Mouse (Mus musculus): ENCODE results near the gene Prdm13. TPM values are rescaled to one million over a fixed set of nuclear protein-coding genes. Genes with fewer than 3 reads are reported as not detected.

Prdm13 gene
- polyA plus RNA-seq, 1 experiment from 2014 or later = not detected

- H3K9ac ChIP-seq = no peak overlapping the region
- ATAC-seq (ENCODE audit: insufficient read depth) (no peak), DNase-seq (no peak)
- no peaks in the 10 kb centered on the region for H3K36me3 ChIP-seq (ENCODE audit: insufficient read depth)
- peaks cover 66% of the 10 kb centered on the region for H3K27me3 ChIP-seq (ENCODE audit: insufficient read depth, low read length)
- 8% methylated on average over 8 of the region's 8 CpGs for WGBS
- no peak overlapping the region for H3K4me3 ChIP-seq (ENCODE audit: low read depth, low read length)
- no peak overlapping the region for H3K4me2 ChIP-seq
- H3K9me3 ChIP-seq (ENCODE audit: low read depth, low read length) = no peaks in the 10 kb centered on the region
- H3K27ac ChIP-seq (ENCODE audit: low read depth) = no peak overlapping the region
- no peaks in the 10 kb centered on the region for H3K4me1 ChIP-seq (ENCODE audit: insufficient read depth)
- no peak for TF ChIP-seq CTCF (IDR thresholded peaks at IDR 0.05; ENCODE audit: low read depth)
Measured at GRCm38 (mm10) chr4:21674691-21675090, 11.1 kb downstream of the Prdm13 start.

GRCm38 (mm10) chr4:21674042-21674441 is 11.7 kb downstream of the Prdm13 start:
- DNase-seq = no peak
- ATAC-seq (ENCODE audit: insufficient read depth) = no peak
- Histone ChIP-seq H3K9me3 (ENCODE audit: low read depth, low read length) (no peaks in the 10 kb centered on the region), H3K9ac (no peak overlapping the region), H3K27ac (ENCODE audit: low read depth) (no peak overlapping the region), H3K27me3 (ENCODE audit: insufficient read depth, low read length) (peaks cover 59% of the 10 kb centered on the region), H3K36me3 (ENCODE audit: insufficient read depth) (no peaks in the 10 kb centered on the region), H3K4me3 (ENCODE audit: low read depth, low read length) (no peak overlapping the region), H3K4me2 (no peak overlapping the region), H3K4me1 (ENCODE audit: insufficient read depth) (no peaks in the 10 kb centered on the region)
- TF ChIP-seq CTCF (IDR thresholded peaks at IDR 0.05; ENCODE audit: low read depth) = no peak
- WGBS = 2% methylated on average over 16 of the region's 17 CpGs

- no peak for DNase-seq
- H3K4me1 ChIP-seq (ENCODE audit: insufficient read depth) = no peaks in the 10 kb centered on the region
- no peak for ATAC-seq (ENCODE audit: insufficient read depth)
- H3K27ac ChIP-seq (ENCODE audit: low read depth) = no peak overlapping the region
- 17% methylated on average over 5 of the region's 5 CpGs for WGBS
- H3K4me2 ChIP-seq = no peak overlapping the region
- H3K9me3 ChIP-seq (ENCODE audit: low read depth, low read length) = no peaks in the 10 kb centered on the region
- TF ChIP-seq CTCF (IDR thresholded peaks at IDR 0.05; ENCODE audit: low read depth) = no peak
- no peaks in the 10 kb centered on the region for H3K36me3 ChIP-seq (ENCODE audit: insufficient read depth)
- H3K4me3 ChIP-seq (ENCODE audit: low read depth, low read length) = no peak overlapping the region
- no peak overlapping the region for H3K9ac ChIP-seq
- no peaks in the 10 kb centered on the region for H3K27me3 ChIP-seq (ENCODE audit: insufficient read depth, low read length)
Measured at GRCm38 (mm10) chr4:21665961-21666360, 19.8 kb downstream of the Prdm13 start.

GRCm38 (mm10) chr4:21658184-21658583 is 27.6 kb downstream of the Prdm13 start:
- WGBS = 17% methylated on average over 3 of the region's 3 CpGs
- no peak for TF ChIP-seq CTCF (IDR thresholded peaks at IDR 0.05; ENCODE audit: low read depth)
- ATAC-seq (ENCODE audit: insufficient read depth) = no peak

GRCm38 (mm10) chr4:21629275-21629583 is 56.5 kb downstream of the Prdm13 start:
- DNase-seq = no peak

More at GRCm38 (mm10) chr4:21658184-21658583, 27.6 kb downstream of the Prdm13 start:
- H3K4me1 ChIP-seq (ENCODE audit: insufficient read depth) = no peaks in the 10 kb centered on the region
- H3K9me3 ChIP-seq (ENCODE audit: low read depth, low read length) = no peaks in the 10 kb centered on the region
- no peak for DNase-seq
- H3K27ac ChIP-seq (ENCODE audit: low read depth) = no peak overlapping the region
- H3K4me3 ChIP-seq (ENCODE audit: low read depth, low read length) = no peak overlapping the region
- no peak overlapping the region for H3K4me2 ChIP-seq
- no peaks in the 10 kb centered on the region for H3K27me3 ChIP-seq (ENCODE audit: insufficient read depth, low read length)
- no peak overlapping the region for H3K9ac ChIP-seq
- H3K36me3 ChIP-seq (ENCODE audit: insufficient read depth) = no peaks in the 10 kb centered on the region

GRCm38 (mm10) chr4:21628367-21629274 is 57.1 kb downstream of the Prdm13 start:
- no peak overlapping the region for H3K27ac ChIP-seq (ENCODE audit: low read depth)
- WGBS = 46% methylated on average over 3 of the region's 3 CpGs
- H3K36me3 ChIP-seq (ENCODE audit: insufficient read depth) = no peaks in the 10 kb centered on the region
- H3K4me3 ChIP-seq (ENCODE audit: low read depth, low read length) = no peak overlapping the region
- ATAC-seq (ENCODE audit: insufficient read depth) = no peak
- DNase-seq = no peak
- TF ChIP-seq CTCF (IDR thresholded peaks at IDR 0.05; ENCODE audit: low read depth) = no peak
- H3K4me1 ChIP-seq (ENCODE audit: insufficient read depth) = no peaks in the 10 kb centered on the region
- H3K9ac ChIP-seq = no peak overlapping the region
- no peak overlapping the region for H3K4me2 ChIP-seq
- no peaks in the 10 kb centered on the region for H3K9me3 ChIP-seq (ENCODE audit: low read depth, low read length)
- no peaks in the 10 kb centered on the region for H3K27me3 ChIP-seq (ENCODE audit: insufficient read depth, low read length)

More at GRCm38 (mm10) chr4:21629275-21629583, 56.5 kb downstream of the Prdm13 start:
- H3K4me1 ChIP-seq (ENCODE audit: insufficient read depth) = no peaks in the 10 kb centered on the region
- H3K27me3 ChIP-seq (ENCODE audit: insufficient read depth, low read length) = no peaks in the 10 kb centered on the region
- WGBS = 77% methylated on average over 2 of the region's 2 CpGs
- no peak for TF ChIP-seq CTCF (IDR thresholded peaks at IDR 0.05; ENCODE audit: low read depth)
- no peak overlapping the region for H3K27ac ChIP-seq (ENCODE audit: low read depth)
- H3K4me3 ChIP-seq (ENCODE audit: low read depth, low read length) = no peak overlapping the region
- no peaks in the 10 kb centered on the region for H3K36me3 ChIP-seq (ENCODE audit: insufficient read depth)
- ATAC-seq (ENCODE audit: insufficient read depth) = no peak
- no peak overlapping the region for H3K4me2 ChIP-seq
- H3K9ac ChIP-seq = no peak overlapping the region
- no peaks in the 10 kb centered on the region for H3K9me3 ChIP-seq (ENCODE audit: low read depth, low read length)

Other genes with a start within 250 kb of the Prdm13 start
- gene Ccnc, start 41.7 kb upstream of the Prdm13 start, polyA plus RNA-seq (2014; fragmentation: Nextera tagmentation; extraction: Ambion mirVana) = 46.8 and 51.1 TPM in 2 replicates
- gene Usp45, start 81.2 kb upstream of the Prdm13 start, polyA plus RNA-seq (2014; fragmentation: Nextera tagmentation; extraction: Ambion mirVana) = 12.8 and 15.4 TPM in 2 replicates
- gene Tstd3, start 81.2 kb upstream of the Prdm13 start, polyA plus RNA-seq (2014; fragmentation: Nextera tagmentation; extraction: Ambion mirVana) = 11.3 and 11.4 TPM in 2 replicates
- gene Pnisr, start 161.6 kb upstream of the Prdm13 start, polyA plus RNA-seq (2014; fragmentation: Nextera tagmentation; extraction: Ambion mirVana) = 131 and 139 TPM in 2 replicates
- 14.3 and 17.0 TPM in 2 replicates for gene Coq3, start 193.7 kb upstream of the Prdm13 start, polyA plus RNA-seq (2014; fragmentation: Nextera tagmentation; extraction: Ambion mirVana)
- 8.0 TPM in 2 replicates for gene Faxc, start 245.4 kb upstream of the Prdm13 start, polyA plus RNA-seq (2014; fragmentation: Nextera tagmentation; extraction: Ambion mirVana)